9 mouse cellular contexts compared by ENCODE assay signal in the genomic region with DNA sequence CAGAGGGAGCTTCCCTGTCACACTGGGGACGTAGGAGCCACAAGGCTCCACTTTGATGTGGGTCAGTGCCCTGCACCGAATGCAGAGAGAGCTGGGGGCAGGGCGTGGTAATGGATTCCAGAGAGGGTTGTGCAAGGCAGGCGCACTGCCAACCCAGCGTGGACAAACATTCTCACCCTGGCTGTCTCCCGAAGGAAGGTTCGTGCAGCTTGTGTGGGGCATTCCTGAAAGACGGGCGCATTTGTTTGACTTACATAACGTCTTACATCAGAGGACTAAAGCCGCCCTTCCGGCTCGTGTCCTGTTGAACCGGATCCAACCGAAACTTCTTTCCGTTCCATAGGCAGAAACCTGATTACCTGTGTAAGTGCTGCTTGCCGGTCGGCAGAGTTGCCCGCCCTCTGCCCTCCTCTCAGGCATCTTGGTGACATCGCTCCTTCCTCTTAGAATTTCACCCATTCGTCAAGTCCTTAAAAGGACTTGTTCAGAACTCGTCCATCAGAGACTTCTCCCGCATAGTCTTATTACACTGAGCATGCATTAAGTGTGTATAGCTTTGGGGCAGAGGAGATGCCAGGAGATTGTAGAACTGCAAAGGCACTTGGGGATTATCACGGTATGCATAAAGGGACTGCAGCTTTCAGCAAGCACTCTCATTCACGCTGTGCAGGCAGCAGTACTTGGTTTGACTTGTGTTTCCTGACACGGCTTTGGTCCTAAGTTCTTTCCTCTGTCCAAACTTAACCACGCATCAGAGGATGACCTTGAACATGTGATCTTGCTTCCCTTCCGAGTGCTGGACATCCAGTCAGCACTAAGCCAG. TPM values are rescaled to one million over a fixed set of nuclear protein-coding genes. Genes with fewer than 3 reads are reported as not detected.
DNase-seq lines count a peak whose midpoint lies in the region; ATAC-seq and TF ChIP-seq lines count a peak whose summit lies in the region.
"Had no signal": no experiment of that assay in that cellular context is flagged by ENCODE, and none has a peak within 500 bp of the region (broad histone marks: within the 10 kb centered on the region; RNA-seq: fewer than 3 reads in every experiment).

No protein-coding gene starts in this region.

- intact Hi-C loops in heart, postnatal 36 days (cut with DNase I): no loop called here

- peak; percentile 7 to 33 for DNase-seq in CD8-positive naive resting alpha-beta T cell, adult 2 months (ENCODE audit: low read depth in 2 of 2, low spot score in 2 of 2)
- DNase-seq in cerebellum, adult 18-20 months: peak; percentile 58 to 72
- peak; percentile 59 for DNase-seq in forelimb bud, embryonic 11.5 days (ENCODE audit: low read depth, low spot score)
- DNase-seq in heart, postnatal 36 days: peak; percentile 67 to 73
- peak; percentile 56 for DNase-seq in large intestine, adult 2 months (ENCODE audit: low read depth, low spot score)
- no peak for DNase-seq in liver, embryonic 13.5 days
- peak; percentile 45 for DNase-seq in neural tube, embryonic 11.5 days (ENCODE audit: low spot score)
- DNase-seq in thymus, adult 2 months: peak; percentile 19

- TF ChIP-seq CTCF in thymus, adult 2 months (IDR thresholded peaks at IDR 0.05; ENCODE audit: borderline replicate concordance, control insufficient read depth, extremely low read depth, insufficient read depth, low read length, poor library complexity): no peak

- peak overlapping the region; percentile 25 for H3K4me3 ChIP-seq in liver, embryonic 13.5 days (replicated peaks)
- no peak overlapping the region for H3K4me3 ChIP-seq in neural tube, embryonic 11.5 days (ENCODE audit: low read depth, low read length)
- peak overlapping the region; percentile 44 for H3K4me3 ChIP-seq in thymus, adult 2 months (ENCODE audit: control insufficient read depth, insufficient read depth, low read length)

- no peaks in the 10 kb centered on the region for H3K9me3 ChIP-seq in liver, embryonic 13.5 days (replicated peaks)
- H3K9me3 ChIP-seq in neural tube, embryonic 11.5 days (ENCODE audit: control insufficient read depth, low read length): no peaks in the 10 kb centered on the region
- H3K9me3 ChIP-seq: G1E had no signal

- no peaks in the 10 kb centered on the region for H3K36me3 ChIP-seq in liver, embryonic 13.5 days
- H3K36me3 ChIP-seq in neural tube, embryonic 11.5 days (ENCODE audit: control insufficient read depth, insufficient read depth, low read length): no peaks in the 10 kb centered on the region
- no peaks in the 10 kb centered on the region for H3K36me3 ChIP-seq in thymus, adult 2 months (ENCODE audit: control insufficient read depth, insufficient read depth, low read length)
- H3K36me3 ChIP-seq: G1E had no signal

- H3K27ac ChIP-seq in liver, embryonic 13.5 days: no peak overlapping the region
- H3K27ac ChIP-seq in neural tube, embryonic 11.5 days (ENCODE audit: low read depth, low read length): no peak overlapping the region
- H3K27ac ChIP-seq in thymus, adult 2 months (ENCODE audit: control insufficient read depth, insufficient read depth, low read length): no peak overlapping the region

- 0 out of 2 replicates have a peak overlapping the region, but pooled peaks have one; percentile 1 for H3K9ac ChIP-seq in liver, embryonic 13.5 days
- no peak overlapping the region for H3K9ac ChIP-seq in neural tube, embryonic 11.5 days (ENCODE audit: low read length)

- 23% methylated on average over 28 of the region's 28 CpGs for WGBS in large intestine, adult 2 months
- 17% methylated on average over 28 of the region's 28 CpGs for WGBS in liver, embryonic 13.5 days (ENCODE audit: insufficient replicate concordance)
- WGBS in neural tube, embryonic 11.5 days: 30% methylated on average over 28 of the region's 28 CpGs
- 34% methylated on average over 28 of the region's 28 CpGs for WGBS in thymus, adult 2 months

- no peak for TF ChIP-seq POLR2A in thymus, adult 2 months (IDR thresholded peaks at IDR 0.05; ENCODE audit: control insufficient read depth, extremely low read depth, insufficient read depth, low read length, poor library complexity)

- H3K27me3 ChIP-seq in liver, embryonic 13.5 days: peaks cover 45% of the 10 kb centered on the region
- 0 out of 2 replicates have a peak, but pooled peaks cover 3% of the 10 kb centered on the region for H3K27me3 ChIP-seq in neural tube, embryonic 11.5 days (ENCODE audit: control insufficient read depth, insufficient read depth, low read length)
- no peaks in the 10 kb centered on the region for H3K27me3 ChIP-seq in thymus, adult 2 months (ENCODE audit: control insufficient read depth, insufficient read depth, low read length)

- H3K4me1 ChIP-seq in liver, embryonic 13.5 days (replicated peaks): peaks cover 16% of the 10 kb centered on the region
- peaks cover 8% of the 10 kb centered on the region; the same call in 1 of the 2 replicates for H3K4me1 ChIP-seq in neural tube, embryonic 11.5 days (ENCODE audit: control insufficient read depth, insufficient read depth, low read length)
- H3K4me1 ChIP-seq in thymus, adult 2 months (replicated peaks; ENCODE audit: control insufficient read depth, insufficient read depth, low read length): peaks cover 10% of the 10 kb centered on the region

- H3K4me2 ChIP-seq in liver, embryonic 13.5 days: peak overlapping the region; percentile 49
- peak overlapping the region; percentile 37 for H3K4me2 ChIP-seq in neural tube, embryonic 11.5 days (ENCODE audit: low read depth)

- peak; percentile 36; the same call in 1 of the 2 replicates for ATAC-seq in liver, embryonic 13.5 days (ENCODE audit: low read depth)
- no peak for ATAC-seq in neural tube, embryonic 11.5 days (ENCODE audit: insufficient read depth, low FRiP score, low TSS enrichment)

RNA-seq across cellular contexts. Expression of gene Gm5148, which starts 36.9 kb away (rescaled TPM):
- total RNA-seq in heart, postnatal 36 days (2021): under 1 TPM in 1 of 2 experiments, not detected in 1; 0.16 TPM
- polyA plus RNA-seq in large intestine, adult 2 months (2012; rRNA removed): 1.1 and 1.6 TPM in 2 replicates
- polyA plus RNA-seq in liver, embryonic 13.5 days (2015; fragmentation: Nextera tagmentation; extraction: Ambion mirVana): 2.6 and 2.7 TPM in 2 replicates
- polyA plus RNA-seq in neural tube, embryonic 11.5 days (2014; fragmentation: Nextera tagmentation; extraction: Ambion mirVana): 3.2 TPM in 2 replicates
- 1.5 and 1.8 TPM in 2 replicates for polyA plus RNA-seq in thymus, adult 2 months (2012; rRNA removed)

RNA-seq across cellular contexts. Expression of gene Spry1, which starts 47.6 kb away (rescaled TPM):
- total RNA-seq in heart, postnatal 36 days (2021): 10 to 100 TPM; 19.9 to 21.5 TPM
- 13.8 and 14.9 TPM in 2 replicates for polyA plus RNA-seq in large intestine, adult 2 months (2012; rRNA removed)
- polyA plus RNA-seq in liver, embryonic 13.5 days (2015; fragmentation: Nextera tagmentation; extraction: Ambion mirVana): 2.0 and 2.4 TPM in 2 replicates
- polyA plus RNA-seq in neural tube, embryonic 11.5 days (2014; fragmentation: Nextera tagmentation; extraction: Ambion mirVana): 8.1 and 8.4 TPM in 2 replicates
- polyA plus RNA-seq in thymus, adult 2 months (2012; rRNA removed): 10.0 and 12.7 TPM in 2 replicates
